In the genomic region with DNA sequence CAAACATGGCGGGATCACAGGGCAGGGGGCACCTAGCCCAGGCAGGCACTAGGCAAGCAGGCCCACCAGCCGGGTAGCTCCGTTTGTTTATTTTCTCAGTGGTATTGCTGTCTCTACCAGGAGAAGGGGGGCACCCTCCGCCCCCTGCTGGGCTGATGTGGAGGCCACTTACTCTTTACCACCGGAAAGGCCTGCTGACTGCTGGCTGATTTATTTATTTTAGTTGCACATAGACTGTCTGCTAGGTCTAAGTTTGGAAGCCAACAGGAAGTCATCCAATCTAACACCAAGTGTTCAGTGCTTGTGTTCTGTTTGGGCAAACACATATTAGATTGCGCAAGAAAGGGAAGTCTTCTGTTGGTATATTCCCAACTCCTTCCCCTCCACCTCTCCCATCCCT, we compare ENCODE assay signal across 9 mouse cellular contexts.
DNase-seq lines count a peak whose midpoint lies in the region; ATAC-seq and TF ChIP-seq lines count a peak whose summit lies in the region.
"Had no signal": no experiment of that assay in that cellular context is flagged by ENCODE, and none has a peak within 500 bp of the region (broad histone marks: within the 10 kb centered on the region; RNA-seq: fewer than 3 reads in every experiment).

No protein-coding gene starts in this region.

- ATAC-seq in intestine, embryonic 15.5 days = peak; percentile 48; the same call in 1 of the 2 replicates
- peak; percentile 64 for ATAC-seq in liver, embryonic 16.5 days (ENCODE audit: low read depth)
- no peak for ATAC-seq in CD4-positive, CD25-positive, alpha-beta regulatory T cell, adult 4 months
- no peak for ATAC-seq in frontal cortex, adult (ENCODE audit: low TSS enrichment)
- ATAC-seq: Patski had no signal

- no peak for TF ChIP-seq POLR2A in bone marrow macrophage, adult 2 months (IDR thresholded peaks at IDR 0.05; ENCODE audit: borderline replicate concordance, low read depth, low read length)

- peak overlapping the region; percentile 40 for H3K27ac ChIP-seq in bone marrow macrophage, adult 2 months (ENCODE audit: insufficient read depth, low read depth, low read length)
- no peak overlapping the region for H3K27ac ChIP-seq in intestine, embryonic 15.5 days
- no peak overlapping the region for H3K27ac ChIP-seq in liver, embryonic 16.5 days (ENCODE audit: low read length)

- H3K27me3 ChIP-seq in intestine, embryonic 15.5 days (replicated peaks) = no peaks in the 10 kb centered on the region
- no peaks in the 10 kb centered on the region for H3K27me3 ChIP-seq in liver, embryonic 16.5 days (ENCODE audit: control insufficient read depth, insufficient read depth, low read depth, low read length)
- H3K27me3 ChIP-seq: Patski had no signal

- H3K4me1 ChIP-seq in bone marrow macrophage, adult 2 months (ENCODE audit: control insufficient read depth, insufficient read depth, low read length) = peaks cover 20% of the 10 kb centered on the region
- peaks cover 17% of the 10 kb centered on the region for H3K4me1 ChIP-seq in intestine, embryonic 15.5 days (replicated peaks)
- no peaks in the 10 kb centered on the region; the same call in 1 of the 2 replicates for H3K4me1 ChIP-seq in liver, embryonic 16.5 days (ENCODE audit: control insufficient read depth, low read depth, low read length)

- 34% methylated on average over 6 of the region's 6 CpGs for WGBS in intestine, embryonic 15.5 days
- WGBS in liver, embryonic 16.5 days (ENCODE audit: insufficient replicate concordance) = 14% methylated on average over 6 of the region's 6 CpGs

- no peak overlapping the region for H3K9ac ChIP-seq in intestine, embryonic 15.5 days
- no peak overlapping the region for H3K9ac ChIP-seq in liver, embryonic 16.5 days (ENCODE audit: low read depth, low read length)

- H3K4me3 ChIP-seq in bone marrow macrophage, adult 2 months (ENCODE audit: insufficient read depth, low read length) = no peak overlapping the region
- no peak overlapping the region for H3K4me3 ChIP-seq in intestine, embryonic 15.5 days (replicated peaks)
- H3K4me3 ChIP-seq in liver, embryonic 16.5 days (ENCODE audit: low read depth, low read length) = no peak overlapping the region

- no peaks in the 10 kb centered on the region for H3K36me3 ChIP-seq in intestine, embryonic 15.5 days
- no peaks in the 10 kb centered on the region for H3K36me3 ChIP-seq in liver, embryonic 16.5 days (ENCODE audit: control insufficient read depth, insufficient read depth)

- TF ChIP-seq CTCF in bone marrow macrophage, adult 2 months (IDR thresholded peaks at IDR 0.05; ENCODE audit: low read depth, low read length) = peak; percentile 43; the same call in 1 of the 2 replicates

- H3K9me3 ChIP-seq in intestine, embryonic 15.5 days = no peaks in the 10 kb centered on the region
- H3K9me3 ChIP-seq in liver, embryonic 16.5 days (replicated peaks; ENCODE audit: control insufficient read depth, low read length) = no peaks in the 10 kb centered on the region

- DNase-seq in left cerebral cortex, adult 9 months (ENCODE audit: low spot score in 2 of 2) = peak; percentile 35 to 61
- DNase-seq in left cerebral cortex, adult 18-20 months (ENCODE audit: low spot score in 2 of 2) = no peak
- peak; percentile 4 to 14 for DNase-seq in thymus, postnatal 36 days

- H3K4me2 ChIP-seq in intestine, embryonic 15.5 days (replicated peaks) = no peak overlapping the region
- H3K4me2 ChIP-seq in liver, embryonic 16.5 days (ENCODE audit: low read depth, low read length) = no peak overlapping the region

Comparison
In these comparisons a context has a peak if more than half of its experiments do, and no peak if none do; other contexts are left out.
1. DNase-seq: peak in left cerebral cortex, adult 9 months (2 of 2) and thymus, postnatal 36 days (2 of 2); none in left cerebral cortex, adult 18-20 months (0 of 2).
2. ATAC-seq: peak in intestine, embryonic 15.5 days (single experiment) and liver, embryonic 16.5 days (single experiment); none in CD4-positive, CD25-positive, alpha-beta regulatory T cell, adult 4 months (single experiment) and frontal cortex, adult (single experiment).